Mouse (Mus musculus) midbrain, postnatal 0 days (tissue): ENCODE results near the gene 1700020L24Rik. TPM values are rescaled to one million over a fixed set of nuclear protein-coding genes. Genes with fewer than 3 reads are reported as not detected.
A peak's percentile ranks its signal among the peaks of the same experiment; 100 is the strongest.

Experiments
- ATAC-seq: fragments of 200-750 bp; cut with Nextera tagmentation; 2 replicates; pipeline ENCODE4 v1.8.0; 2017; ENCODE audit warnings: moderate number of reproducible peaks, mild to moderate bottlenecking, moderate TSS enrichment, moderate library complexity; ENCODE audit not compliant: low FRiP score
- DNase-seq: peaks from one replicate; pipeline ENCODE4 v3.0.0-alpha.2; 2015; ENCODE audit warnings: low spot score
- H3K27ac ChIP-seq: fragments of 300-500 bp; sonication (generic); 2 replicates; pipeline ENCODE4 v1.5.1; 2014; ENCODE audit warnings: low read depth, mild to moderate bottlenecking, low read length, mixed read lengths
- H3K27me3 ChIP-seq: fragments of 300-500 bp; sonication (generic); 2 replicates; pipeline ENCODE4 v1.6.1; 2014; ENCODE audit warnings: low read length, control low read depth, mixed read lengths; ENCODE audit not compliant: insufficient read depth
- H3K36me3 ChIP-seq: fragments of 300-500 bp; sonication (generic); 2 replicates; pipeline ENCODE4 v1.6.1; 2014; ENCODE audit warnings: low read length, control low read depth, mixed read lengths; ENCODE audit not compliant: insufficient read depth
- H3K4me1 ChIP-seq: fragments of 300-500 bp; sonication (generic); 2 replicates; pipeline ENCODE4 v1.6.1; 2014; ENCODE audit warnings: mild to moderate bottlenecking, control low read depth, antibody characterized with exemption, low read length, mixed read lengths; ENCODE audit not compliant: insufficient read depth
- H3K4me2 ChIP-seq: fragments of 300-500 bp; sonication (generic); 2 replicates; pipeline ENCODE4 v1.6.1; 2014; ENCODE audit warnings: low read depth, mild to moderate bottlenecking, low read length, mixed read lengths; ENCODE audit not compliant: poor library complexity, severe bottlenecking
- H3K4me3 ChIP-seq: fragments of 300-500 bp; sonication (generic); 2 replicates; pipeline ENCODE4 v1.5.1; 2014; ENCODE audit warnings: low read depth, mild to moderate bottlenecking, low read length, moderate library complexity
- H3K9ac ChIP-seq: fragments of 300-500 bp; sonication (generic); replicated peaks from 2 replicates; pipeline ENCODE4 v1.6.1; 2014; ENCODE audit warnings: mild to moderate bottlenecking, low read length, moderate library complexity, mixed read lengths; ENCODE audit not compliant: poor library complexity, severe bottlenecking
- H3K9me3 ChIP-seq: fragments of 300-500 bp; sonication (generic); 2 replicates; pipeline ENCODE4 v1.6.1; 2016; ENCODE audit warnings: low read length, control low read depth
- CTCF ChIP-seq: IDR thresholded peaks from 2 replicates; pipeline ENCODE4 v1.5.1; 2016; ENCODE audit warnings: antibody characterized with exemption, mild to moderate bottlenecking
- WGBS: fragments of 180-500 bp; shearing (Covaris S2); extraction: QIAGEN DNeasy Blood & Tissue Kit; methylation state at CpG from one replicate; pipeline ENCODE4 v1.1.7; 2014; 5-methylcytosine and 5-hydroxymethylcytosine counted together
- polyA plus RNA-seq: library from polyadenylated mRNA; unstranded; fragments of >200 nt; fragmentation: Nextera tagmentation; extraction: Ambion mirVana; gene quantifications from 2 replicates; pipeline ENCODE4 v1.2.1, GENCODE M21; 2015
- total RNA-seq: library from RNA; depleted of rRNA; stranded (reverse); fragments of >200 nt; gene quantifications from 2 replicates; pipeline ENCODE4 v1.2.3, GENCODE M21; 2014

The 1700020L24Rik gene
- total and polyA plus RNA-seq, 2 experiments from 2014 or later: 0.57 TPM; not detected in 1

GRCm38 (mm10) chr11:83429355-83429754 lies 8.1 kb upstream of the 1700020L24Rik start, which contains the start of gene Gas2l2:
TSS of gene Gas2l2 (minus strand) at chr11:83429455.
- WGBS: 56% methylated on average over 5 of the region's 5 CpGs
- Histone ChIP-seq H3K9me3 (no peaks in the 10 kb centered on the region), H3K36me3 (no peaks in the 10 kb centered on the region), H3K9ac (no peak within 1 kb of the TSS), H3K27me3 (peaks cover 10% of the 10 kb centered on the region), H3K27ac (no peak within 1 kb of the TSS), H3K4me3 (no peak within 1 kb of the TSS), H3K4me2 (no peak within 1 kb of the TSS), H3K4me1 (no peaks in the 10 kb centered on the region)
- no peak for TF ChIP-seq CTCF
- DNase-seq (no peak), ATAC-seq (no peak)

- TF ChIP-seq CTCF: no peak
- Histone ChIP-seq H3K27me3 (peaks cover 5% of the 10 kb centered on the region; the same call in 1 of the 2 replicates), H3K4me3 (no peak overlapping the region), H3K9me3 (no peaks in the 10 kb centered on the region), H3K4me1 (no peaks in the 10 kb centered on the region), H3K27ac (no peak overlapping the region), H3K4me2 (no peak overlapping the region), H3K36me3 (no peaks in the 10 kb centered on the region), H3K9ac (no peak overlapping the region)
- WGBS: 71% methylated on average over 2 of the region's 2 CpGs
- ATAC-seq (no peak), DNase-seq (no peak)
These were observed 4.9 kb upstream of the 1700020L24Rik start for GRCm38 (mm10) chr11:83432533-83432932.

GRCm38 (mm10) chr11:83439426-83440060 lies 2.1 kb downstream of the 1700020L24Rik start:
- no peak for ATAC-seq

DNA sequence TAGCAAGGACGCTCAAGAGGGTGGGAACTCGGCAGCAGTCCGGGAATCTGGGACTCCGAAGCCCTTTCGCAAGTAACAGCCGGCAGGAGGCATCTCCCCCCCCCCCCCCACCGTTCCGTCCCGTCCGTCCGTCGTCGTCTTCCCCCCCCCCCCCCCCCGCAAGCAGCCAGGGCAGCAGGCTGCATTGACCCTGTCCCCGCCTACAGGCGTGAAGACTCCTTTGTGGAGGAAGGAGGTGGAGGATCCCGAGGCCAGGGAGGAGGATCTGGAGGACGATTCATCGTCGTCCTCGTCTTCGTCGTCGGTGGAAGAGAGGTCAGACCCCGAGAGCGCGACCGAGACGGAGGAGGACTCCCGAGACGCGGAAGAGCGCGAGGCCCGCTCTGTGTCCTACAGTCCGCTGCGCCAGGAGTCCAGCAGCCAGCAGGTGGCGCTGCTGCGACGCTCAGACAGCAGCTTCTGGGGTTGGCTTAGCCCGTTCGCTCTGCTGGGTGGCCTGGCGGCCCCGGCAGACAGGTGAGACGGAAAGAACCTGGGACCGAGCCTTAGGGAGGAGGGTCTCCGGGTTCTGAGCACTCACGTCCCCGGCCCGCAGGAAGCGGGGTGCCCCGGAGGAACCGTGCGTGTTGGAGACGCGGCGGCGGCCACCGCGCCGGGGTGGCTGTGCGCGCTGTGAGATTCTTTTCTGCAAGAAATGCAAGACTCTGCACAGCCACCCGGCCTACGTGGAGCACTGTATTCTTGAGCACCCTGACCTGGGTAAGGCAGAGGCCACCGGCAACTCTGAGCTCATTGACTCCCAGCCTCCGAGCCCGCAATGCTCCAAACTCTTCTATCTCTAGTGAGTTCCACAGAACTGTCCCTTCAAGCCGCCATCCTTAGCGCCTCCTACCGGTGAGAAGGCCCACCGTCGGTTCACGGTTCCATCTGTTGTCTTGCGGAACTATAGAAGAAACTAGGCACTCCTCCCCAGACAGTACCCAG lies 2.9 kb downstream of the 1700020L24Rik start:
- under 1% methylated on average over 59 of the region's 75 CpGs for whole genome bisulfite sequencing
- peak overlapping the region; percentile 55; the same call in 1 of the 2 replicates for H3K9ac ChIP-seq

More at GRCm38 (mm10) chr11:83439426-83440060, 2.1 kb downstream of the 1700020L24Rik start:
- TF ChIP-seq CTCF: no peak
- peak overlapping the region; percentile 56 for H3K4me3 ChIP-seq
- peaks cover 22% of the 10 kb centered on the region for H3K27me3 ChIP-seq
- 36% methylated on average over 11 of the region's 11 CpGs for whole genome bisulfite sequencing
- H3K9ac ChIP-seq: peak overlapping the region; percentile 55; the same call in 1 of the 2 replicates
- peak overlapping the region; percentile 84 for H3K4me2 ChIP-seq
- H3K27ac ChIP-seq: no peak overlapping the region
- no peaks in the 10 kb centered on the region for H3K4me1 ChIP-seq
- DNase-seq: no peak
- no peaks in the 10 kb centered on the region for H3K36me3 ChIP-seq
- H3K9me3 ChIP-seq: no peaks in the 10 kb centered on the region

GRCm38 (mm10) chr11:83441235-83441634 lies 3.8 kb downstream of the 1700020L24Rik start:
- Histone ChIP-seq H3K27me3 (peaks cover 32% of the 10 kb centered on the region), H3K4me2 (peak overlapping the region; percentile 84)
- ATAC-seq: no peak

More for the DNA sequence above, 2.9 kb downstream of the 1700020L24Rik start:
- peak overlapping the region; percentile 56 for H3K4me3 ChIP-seq
- DNase-seq (peak; percentile 96), ATAC-seq (peak; percentile 92)
- TF ChIP-seq CTCF: peak; percentile 96
- H3K27me3 ChIP-seq: peaks cover 30% of the 10 kb centered on the region
- no peak overlapping the region for H3K27ac ChIP-seq
- H3K4me1 ChIP-seq: no peaks in the 10 kb centered on the region
- H3K36me3 ChIP-seq: no peaks in the 10 kb centered on the region
- H3K4me2 ChIP-seq: peak overlapping the region; percentile 84
- no peaks in the 10 kb centered on the region for H3K9me3 ChIP-seq

More at GRCm38 (mm10) chr11:83441235-83441634, 3.8 kb downstream of the 1700020L24Rik start:
- no peak overlapping the region for H3K9ac ChIP-seq
- no peak for DNase-seq
- no peak overlapping the region for H3K27ac ChIP-seq
- H3K4me1 ChIP-seq: no peaks in the 10 kb centered on the region
- 38% methylated on average over 7 of the region's 7 CpGs for WGBS
- H3K36me3 ChIP-seq: no peaks in the 10 kb centered on the region
- TF ChIP-seq CTCF: no peak
- H3K9me3 ChIP-seq: no peaks in the 10 kb centered on the region
- H3K4me3 ChIP-seq: peak overlapping the region; percentile 56; the same call in 1 of the 2 replicates
